ENCODE assay signal across 11 mouse cellular contexts in genomic region chr9:57829812-57830557, GRCm38 (mm10). TPM values are rescaled to one million over a fixed set of nuclear protein-coding genes. Genes with fewer than 3 reads are reported as not detected.
A peak's percentile ranks its signal among the peaks of the same experiment; 100 is the strongest.
DNase-seq lines count a peak whose midpoint lies in the region; ATAC-seq lines count a peak whose summit lies in the region.
"Had no signal": no experiment of that assay in that cellular context is flagged by ENCODE, and none has a peak within 500 bp of the region (broad histone marks: within the 10 kb centered on the region; RNA-seq: fewer than 3 reads in every experiment).

No protein-coding gene starts in this region.

- no peak for DNase-seq in heart, adult 8-10 months (ENCODE audit: low spot score)
- DNase-seq in neural tube, embryonic 11.5 days (ENCODE audit: low spot score): no peak
- no peak for DNase-seq in neural tube, embryonic 10.5 days (ENCODE audit: extremely low spot score, low spot score)
- DNase-seq in cerebellum, postnatal 10 days: no peak
- DNase-seq: gastrocnemius, postnatal 25 days; thymus, postnatal 25 days had no signal

- H3K4me1 ChIP-seq in heart, embryonic 16.5 days (ENCODE audit: control insufficient read depth, insufficient read depth, low read length): peaks cover 44% of the 10 kb centered on the region
- H3K4me1 ChIP-seq in neural tube, embryonic 11.5 days (ENCODE audit: control insufficient read depth, insufficient read depth, low read length): peaks cover 32% of the 10 kb centered on the region
- peaks cover 50% of the 10 kb centered on the region for H3K4me1 ChIP-seq in hindbrain, embryonic 12.5 days

- H3K27ac ChIP-seq in heart, embryonic 16.5 days (ENCODE audit: low read length): no peak overlapping the region
- no peak overlapping the region for H3K27ac ChIP-seq in neural tube, embryonic 11.5 days (ENCODE audit: low read depth, low read length)
- no peak overlapping the region for H3K27ac ChIP-seq in hindbrain, embryonic 12.5 days
- H3K27ac ChIP-seq: intestine, embryonic 15.5 days had no signal

- WGBS in heart, embryonic 16.5 days: 78% methylated on average over 6 of the region's 6 CpGs
- 18% methylated on average over 6 of the region's 6 CpGs for WGBS in neural tube, embryonic 11.5 days
- WGBS in hindbrain, embryonic 12.5 days: 29% methylated on average over 6 of the region's 6 CpGs

- no peak for ATAC-seq in heart, embryonic 16.5 days (replicated peaks; ENCODE audit: extremely low read depth, insufficient read depth, low FRiP score)
- ATAC-seq in neural tube, embryonic 11.5 days (ENCODE audit: insufficient read depth, low FRiP score, low TSS enrichment): no peak
- ATAC-seq in hindbrain, embryonic 12.5 days (ENCODE audit: low FRiP score): no peak
- ATAC-seq in CD4-positive, CD25-positive, alpha-beta regulatory T cell, adult 4 months: no peak
- ATAC-seq: intestine, embryonic 15.5 days had no signal

- H3K4me2 ChIP-seq in heart, embryonic 16.5 days (ENCODE audit: low read depth, low read length): peak overlapping the region; percentile 73; the same call in 1 of the 2 replicates
- peak overlapping the region; percentile 24 for H3K4me2 ChIP-seq in neural tube, embryonic 11.5 days (ENCODE audit: low read depth)
- H3K4me2 ChIP-seq in hindbrain, embryonic 12.5 days (replicated peaks): peak overlapping the region; percentile 38

- 0 out of 2 replicates have a peak overlapping the region, but pooled peaks have one; percentile 21 for H3K9ac ChIP-seq in heart, embryonic 16.5 days (ENCODE audit: low read length)
- peak overlapping the region; percentile 15 for H3K9ac ChIP-seq in neural tube, embryonic 11.5 days (ENCODE audit: low read length)
- peak overlapping the region; percentile 19; the same call in 1 of the 2 replicates for H3K9ac ChIP-seq in hindbrain, embryonic 12.5 days
- H3K9ac ChIP-seq: intestine, embryonic 15.5 days had no signal

- no peaks in the 10 kb centered on the region for H3K9me3 ChIP-seq in heart, embryonic 16.5 days (replicated peaks; ENCODE audit: control insufficient read depth, low read length)
- no peaks in the 10 kb centered on the region for H3K9me3 ChIP-seq in neural tube, embryonic 11.5 days (ENCODE audit: control insufficient read depth, low read length)
- no peaks in the 10 kb centered on the region for H3K9me3 ChIP-seq in hindbrain, embryonic 12.5 days (replicated peaks)
- H3K9me3 ChIP-seq: G1E; intestine, embryonic 15.5 days had no signal

- H3K4me3 ChIP-seq in heart, embryonic 16.5 days (ENCODE audit: low read length): no peak overlapping the region
- no peak overlapping the region for H3K4me3 ChIP-seq in neural tube, embryonic 11.5 days (ENCODE audit: low read depth, low read length)
- no peak overlapping the region for H3K4me3 ChIP-seq in hindbrain, embryonic 12.5 days
- H3K4me3 ChIP-seq: intestine, embryonic 15.5 days had no signal

- peaks cover 3% of the 10 kb centered on the region; the same call in 1 of the 2 replicates for H3K36me3 ChIP-seq in heart, embryonic 16.5 days (ENCODE audit: control insufficient read depth, insufficient read depth)
- no peaks in the 10 kb centered on the region for H3K36me3 ChIP-seq in neural tube, embryonic 11.5 days (ENCODE audit: control insufficient read depth, insufficient read depth, low read length)
- peaks cover 13% of the 10 kb centered on the region for H3K36me3 ChIP-seq in hindbrain, embryonic 12.5 days
- H3K36me3 ChIP-seq: intestine, embryonic 15.5 days had no signal

- peaks cover 2% of the 10 kb centered on the region; the same call in 1 of the 2 replicates for H3K27me3 ChIP-seq in heart, embryonic 16.5 days (ENCODE audit: control insufficient read depth, insufficient read depth, low read length)
- no peaks in the 10 kb centered on the region for H3K27me3 ChIP-seq in neural tube, embryonic 11.5 days (ENCODE audit: control insufficient read depth, insufficient read depth, low read length)
- H3K27me3 ChIP-seq in hindbrain, embryonic 12.5 days: no peaks in the 10 kb centered on the region
- H3K27me3 ChIP-seq: intestine, embryonic 15.5 days had no signal

RNA-seq across cellular contexts. Expression of gene Arid3b, which starts 6.6 kb away (rescaled TPM):
- polyA plus RNA-seq in heart, embryonic 16.5 days (2015; fragmentation: Nextera tagmentation; extraction: Ambion mirVana): 7.5 and 8.8 TPM in 2 replicates
- 1 to 10 TPM; 2.9 to 5.4 (median 3.4) TPM for total RNA-seq in heart, adult 8-10 months (2022)
- 25.7 and 25.8 TPM in 2 replicates for polyA plus RNA-seq in neural tube, embryonic 11.5 days (2014; fragmentation: Nextera tagmentation; extraction: Ambion mirVana)
- polyA plus RNA-seq in hindbrain, embryonic 12.5 days (2016; fragmentation: Nextera tagmentation; extraction: Ambion mirVana): 19.0 and 22.9 TPM in 2 replicates
- polyA plus RNA-seq in CD4-positive, CD25-positive, alpha-beta regulatory T cell, adult 4 months (2017; shearing (Covaris generic)): 10 to 100 TPM; 25.2 to 35.4 TPM
